Mouse (Mus musculus): Measurements from ENCODE around the gene Rhobtb1.

The Rhobtb1 gene

DNA sequence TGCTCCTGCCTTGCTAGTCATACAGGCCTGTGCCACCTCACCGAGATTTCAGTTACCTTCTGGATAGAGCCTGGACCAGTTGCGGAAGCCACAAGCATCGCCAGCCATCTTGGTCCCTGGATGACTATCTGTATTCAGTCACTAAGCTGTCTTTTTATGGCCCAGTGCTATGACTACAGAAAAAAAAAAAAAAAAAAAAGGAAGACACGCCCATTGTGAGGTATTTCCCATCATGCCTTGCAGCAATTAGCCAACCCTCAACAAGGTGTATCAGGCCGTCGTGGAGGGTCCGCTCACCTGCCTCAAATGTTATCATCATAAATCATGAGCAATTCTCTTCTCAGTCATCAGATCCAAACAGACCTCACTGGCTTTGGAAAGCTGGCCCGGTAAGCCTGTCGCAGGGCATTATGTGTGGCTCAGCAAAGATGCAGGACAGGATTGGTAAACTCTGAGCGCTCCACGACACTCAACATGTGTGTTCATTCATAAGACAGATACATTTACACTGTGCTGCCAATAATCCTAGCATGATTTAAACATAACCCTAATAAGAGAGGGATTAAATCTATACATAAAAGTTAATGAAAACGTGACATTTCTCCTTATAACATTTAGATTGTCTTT, 176.9 kb downstream of the Rhobtb1 start:
- no peak for DNase-seq

GRCm38 (mm10) chr10:69328656-69329046, 177.4 kb downstream of the Rhobtb1 start:
- no peak for DNase-seq

DNA sequence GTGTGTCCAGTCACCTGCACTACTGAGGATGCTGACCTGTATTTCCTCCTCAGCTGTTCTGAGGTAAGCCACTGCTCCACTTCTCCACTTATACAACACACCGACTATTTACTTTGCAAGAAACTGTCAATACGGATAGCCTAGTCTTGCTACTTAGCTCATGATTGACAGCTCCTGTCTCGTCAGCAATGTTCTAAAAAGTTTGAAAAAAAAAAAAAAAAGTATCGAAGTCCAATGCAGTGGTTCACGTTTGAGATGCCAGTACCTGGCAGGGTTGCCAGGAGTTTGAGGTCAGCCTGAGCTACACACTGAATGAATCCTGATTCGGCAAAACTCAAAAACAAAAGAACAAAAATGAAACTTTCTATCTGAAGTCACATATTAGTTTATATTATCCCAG, 180.0 kb downstream of the Rhobtb1 start:
- no peak for DNase-seq

GRCm38 (mm10) chr10:69333212-69333611, 182.0 kb downstream of the Rhobtb1 start:
- no peak for DNase-seq

- DNase-seq, result no peak
Observed at GRCm38 (mm10) chr10:69334271-69335194, 183.3 kb downstream of the Rhobtb1 start.

- no peak for DNase-seq
Observed at GRCm38 (mm10) chr10:69335195-69335536, 183.9 kb downstream of the Rhobtb1 start.

DNA sequence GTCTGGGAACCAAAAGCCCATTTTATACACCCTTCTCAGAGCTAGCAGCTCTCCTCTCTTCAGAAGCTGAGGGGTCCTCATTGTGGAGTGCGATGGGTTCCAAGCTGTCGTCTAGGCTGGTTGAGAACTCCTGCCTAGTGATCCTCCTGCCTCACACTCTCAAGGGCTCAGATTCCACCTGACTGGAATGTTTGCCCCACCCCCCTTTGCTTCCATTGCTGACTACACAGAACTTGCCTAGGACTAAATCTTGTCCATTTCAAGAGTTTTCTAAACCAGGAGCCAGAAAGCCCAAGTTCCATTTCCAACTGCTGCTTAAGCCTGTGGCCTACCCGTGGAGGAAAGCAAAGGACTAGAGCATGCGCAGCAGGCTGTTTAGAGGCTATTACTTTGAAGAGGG, 184.4 kb downstream of the Rhobtb1 start:
- DNase-seq, result no peak

DNA sequence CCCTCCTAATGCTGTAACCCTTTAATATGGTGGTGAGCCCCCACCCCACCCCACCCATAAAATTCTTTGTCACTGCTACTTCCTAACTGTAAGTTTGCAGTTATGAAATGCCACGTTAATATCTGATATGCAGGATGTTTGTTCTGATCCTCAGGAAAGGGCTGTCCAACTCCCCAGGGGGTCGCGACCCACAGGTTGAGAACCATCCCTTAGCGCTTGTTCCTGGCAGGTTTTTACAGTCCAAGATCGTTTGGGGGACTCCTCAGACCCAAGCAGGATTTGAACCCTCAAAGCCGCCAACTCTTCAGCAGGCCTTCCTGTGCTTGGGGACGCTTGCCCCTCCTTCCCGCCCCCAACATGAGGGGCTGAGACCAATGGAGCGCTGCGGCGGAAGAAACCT, 185.0 kb downstream of the Rhobtb1 start:
- no peak for DNase-seq

DNA sequence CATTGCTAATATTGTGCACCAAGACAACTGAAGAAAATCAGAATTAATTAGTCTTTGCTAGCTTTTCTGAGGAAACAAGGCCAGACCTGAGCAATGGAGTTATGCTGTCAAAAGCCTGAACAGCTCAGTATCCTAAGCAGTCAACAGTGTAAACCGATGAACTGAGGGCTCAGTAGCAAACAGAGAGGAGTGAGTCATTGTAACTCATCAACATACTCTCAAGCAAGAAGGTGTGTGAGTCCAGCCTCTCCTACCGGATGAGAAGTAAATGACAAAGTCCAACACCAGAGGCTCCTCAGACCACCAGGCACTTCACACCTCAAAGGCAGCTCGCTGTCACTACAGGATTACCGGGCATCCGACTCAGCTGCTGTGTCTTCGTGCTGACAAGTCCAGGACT, 188.8 kb downstream of the Rhobtb1 start:
- DNase-seq, result no peak
